Mouse (Mus musculus) myocyte (in vitro differentiated cells): ENCODE data around the gene Itih1.

Experiments
- MYOG ChIP-seq, 3 experiments: IDR thresholded peaks; one replicate each; pipeline ENCODE4 v1.6.1; 2011; ENCODE audit warnings: control low read depth in 2 of 3, low read depth in 2 of 3, mild to moderate bottlenecking in 2 of 3; ENCODE audit not compliant: insufficient read length in 2 of 3, control insufficient read depth in 1 of 3, insufficient read depth in 1 of 3
- POLR2A ChIP-seq: IDR thresholded peaks from one replicate; pipeline ENCODE4 v1.6.1; 2011; ENCODE audit warnings: low read depth, mild to moderate bottlenecking, control low read depth, moderate library complexity; ENCODE audit not compliant: insufficient read length

- no peak for TF ChIP-seq POLR2A
- TF ChIP-seq MYOG (IDR thresholded peaks at IDR 0.05; ENCODE audit: control insufficient read depth in 1 of 3, insufficient read depth in 1 of 3, insufficient read length in 2 of 3, low read depth in 2 of 3) = no peak
Observed at GRCm38 (mm10) chr14:30943860-30944674, 978 bp upstream of the Itih1 start.
